Mouse (Mus musculus) gastrocnemius, adult 18-20 months (tissue): ENCODE results near the gene Ccr1. TPM values are rescaled to one million over a fixed set of nuclear protein-coding genes. Genes with fewer than 3 reads are reported as not detected.

Experiments used
- DNase-seq: peaks from one replicate; pipeline ENCODE4 v3.0.0; 2021; ENCODE audit warnings: low spot score
- total RNA-seq, 2 experiments: library from RNA; stranded (reverse); gene quantifications; 2 replicates each; pipeline ENCODE4 v1.2.3; 2021

The Ccr1 gene
- total RNA-seq, 2 experiments from 2014 or later, result 0.07 TPM; not detected in 1

DNA sequence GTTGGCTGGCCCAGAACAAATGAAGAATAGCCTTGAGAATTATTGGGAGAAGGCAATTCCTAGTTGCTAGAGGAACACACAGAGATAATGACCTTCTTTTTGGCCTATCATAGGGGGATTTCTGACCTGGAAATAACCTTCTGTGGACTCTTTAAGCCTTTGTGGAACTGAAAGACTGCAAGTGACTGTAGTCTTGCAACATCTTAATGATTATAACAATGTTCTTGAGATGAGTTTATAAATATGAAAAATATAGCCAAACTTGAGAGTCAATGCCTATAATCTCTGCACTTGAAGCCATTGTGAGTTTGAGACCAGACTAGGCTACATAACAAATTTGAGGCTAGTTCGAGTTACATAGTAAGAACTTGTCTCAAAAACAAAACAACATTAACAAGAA lies 11.6 kb downstream of the Ccr1 start:
- no peak for DNase-seq

DNA sequence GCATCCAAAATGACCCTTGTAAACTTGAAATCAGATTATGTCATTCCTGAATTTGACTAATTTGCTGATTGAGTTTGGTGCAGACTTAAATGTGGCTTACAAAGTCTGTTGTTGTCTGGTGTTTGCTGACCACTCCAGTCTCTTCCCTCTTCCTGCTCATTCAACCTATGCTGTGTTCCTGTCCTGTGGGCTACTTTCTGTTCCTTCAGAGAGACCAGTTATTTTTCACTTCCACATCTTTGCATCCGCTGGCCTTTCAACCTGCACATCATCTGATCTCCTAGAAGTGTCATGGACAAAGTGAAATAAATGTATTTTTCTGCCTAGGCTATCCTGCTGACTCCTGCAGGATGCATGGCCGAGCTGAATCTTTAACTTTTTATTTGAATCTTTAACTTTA lies 14.9 kb downstream of the Ccr1 start:
- no peak for DNase-seq

DNA sequence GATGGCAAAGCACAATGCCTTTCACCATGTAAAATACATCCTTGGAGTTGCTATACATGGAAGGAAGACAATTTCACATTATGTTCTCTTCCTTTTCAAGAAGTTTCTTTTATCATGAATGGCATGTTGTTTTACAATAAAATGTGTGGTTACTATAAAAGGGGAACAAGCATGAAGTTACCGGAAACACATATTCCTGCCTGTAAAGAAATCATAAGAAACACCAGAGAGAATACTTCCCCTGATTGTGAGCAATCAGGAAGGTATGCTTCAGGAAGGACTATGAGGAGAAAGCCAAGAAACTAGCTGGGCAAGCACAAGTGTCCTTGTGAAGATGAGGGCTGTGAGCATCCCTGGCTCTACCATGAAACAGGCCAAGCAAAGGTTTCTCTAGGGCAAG lies 17.3 kb downstream of the Ccr1 start:
- no peak for DNase-seq

DNA sequence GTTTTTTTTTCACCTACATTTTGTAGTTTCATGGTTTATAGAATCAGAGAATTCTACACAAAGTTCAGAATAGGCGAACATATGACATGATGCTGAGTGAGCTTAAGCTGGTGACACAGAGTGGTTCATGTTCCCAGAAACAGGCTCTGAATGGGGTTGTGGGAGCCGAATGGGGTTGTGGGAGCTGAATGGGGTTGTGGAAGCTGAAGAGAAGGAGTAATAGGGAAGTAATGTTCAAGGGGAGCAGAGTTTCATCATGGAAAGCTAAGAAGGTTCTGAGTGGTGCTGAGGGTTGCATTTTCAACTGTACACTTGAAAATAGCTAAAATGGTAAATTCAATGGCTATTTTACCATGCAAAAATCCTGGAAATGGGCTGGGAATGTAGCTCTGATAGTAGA lies 19.1 kb downstream of the Ccr1 start:
- DNase-seq, result no peak

DNA sequence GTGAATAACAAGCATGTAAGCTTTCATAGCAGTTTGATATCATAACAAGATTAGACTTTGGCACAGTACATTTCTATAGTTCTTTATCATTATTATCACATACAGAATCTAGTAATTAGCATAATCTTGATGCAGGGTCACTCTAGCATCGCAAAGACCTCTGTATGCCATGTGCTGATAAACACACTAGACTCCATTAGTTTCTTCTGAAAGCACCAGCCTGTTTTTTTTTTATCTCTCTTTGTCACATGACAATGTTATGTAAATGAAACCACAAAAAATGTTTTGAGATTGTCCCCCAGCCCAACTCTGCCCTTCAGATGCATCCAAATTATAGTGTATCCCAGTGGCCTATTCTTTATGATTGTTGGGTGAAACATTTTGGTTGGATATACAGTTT lies 20.7 kb downstream of the Ccr1 start:
- no peak for DNase-seq

DNA sequence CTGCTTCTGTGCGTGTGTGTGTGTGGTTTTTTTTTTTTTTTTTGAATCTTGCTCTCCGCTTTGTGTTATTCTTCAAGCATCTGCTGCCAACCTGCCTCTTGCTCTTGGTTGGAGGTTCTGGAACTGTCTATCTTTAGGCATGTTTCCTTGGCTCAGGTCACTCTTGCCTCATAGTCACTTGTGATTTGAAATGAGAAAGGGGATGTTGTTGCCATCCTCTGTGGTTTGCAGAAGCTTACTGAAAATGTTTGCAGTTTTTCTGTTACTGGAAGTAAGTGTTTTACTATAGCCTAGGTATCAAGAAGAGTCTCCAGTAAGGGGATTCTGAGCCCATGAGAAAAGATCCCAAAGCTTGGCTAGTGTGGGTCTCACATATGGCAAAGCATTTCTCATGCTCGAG lies 26.5 kb downstream of the Ccr1 start:
- DNase-seq, result no peak

DNA sequence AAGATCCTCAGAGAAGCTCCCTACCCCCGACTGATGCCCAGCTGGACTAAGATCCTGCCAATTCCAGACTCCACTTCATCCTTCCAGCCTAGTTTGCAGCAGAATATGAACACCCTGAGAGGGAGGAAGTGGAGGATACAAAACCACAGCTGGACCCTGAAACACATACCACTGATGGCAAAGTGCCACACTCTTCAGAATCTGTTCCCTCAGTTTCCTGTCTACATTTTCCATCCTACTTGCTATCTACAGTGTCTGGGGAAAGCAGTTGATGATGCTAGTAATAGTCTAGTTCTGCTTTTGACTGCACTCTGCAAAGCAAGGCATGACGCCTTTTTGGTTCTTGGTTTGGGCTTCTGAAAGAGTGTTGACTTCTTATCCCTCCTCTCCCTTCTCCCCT lies 27.2 kb downstream of the Ccr1 start:
- DNase-seq, result no peak

DNA sequence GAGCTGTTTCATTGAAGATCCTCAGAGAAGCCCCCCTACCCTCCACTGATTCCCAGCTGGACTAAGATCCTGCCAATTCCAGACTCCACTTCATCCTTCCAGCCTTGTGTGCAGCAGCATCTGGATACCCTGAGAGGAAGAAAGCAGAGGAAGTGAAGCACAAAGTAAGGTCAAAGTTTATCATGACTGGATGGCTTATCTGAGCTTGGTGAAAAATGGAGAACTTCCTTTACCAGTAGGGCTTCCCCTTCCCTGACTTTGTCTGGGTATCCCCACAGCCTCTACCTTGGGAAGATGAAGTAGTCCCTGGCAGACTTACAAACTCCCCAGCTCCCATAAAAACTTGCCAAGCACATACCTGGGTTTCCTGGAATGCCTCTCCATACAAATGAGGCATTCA lies 27.9 kb downstream of the Ccr1 start:
- DNase-seq, result no peak

DNA sequence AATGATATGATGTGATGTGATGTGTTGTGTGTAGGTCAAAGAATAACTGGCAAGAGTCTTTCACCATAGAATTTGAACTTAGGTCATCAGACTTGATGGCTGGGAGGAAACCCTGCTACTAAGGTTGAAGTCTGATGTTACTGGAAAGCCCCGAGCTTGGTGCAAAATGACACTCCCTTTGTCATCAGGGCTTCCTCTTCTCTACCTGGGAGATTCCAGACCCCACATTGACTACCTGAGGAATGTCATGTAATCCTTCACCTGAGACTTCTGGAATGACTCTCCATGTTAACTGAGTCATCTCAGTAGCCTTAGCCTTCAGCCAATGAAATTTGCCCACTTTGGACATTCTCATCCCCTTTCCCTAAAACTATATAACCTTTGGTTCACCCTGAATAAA lies 28.3 kb downstream of the Ccr1 start:
- DNase-seq, result no peak

DNA sequence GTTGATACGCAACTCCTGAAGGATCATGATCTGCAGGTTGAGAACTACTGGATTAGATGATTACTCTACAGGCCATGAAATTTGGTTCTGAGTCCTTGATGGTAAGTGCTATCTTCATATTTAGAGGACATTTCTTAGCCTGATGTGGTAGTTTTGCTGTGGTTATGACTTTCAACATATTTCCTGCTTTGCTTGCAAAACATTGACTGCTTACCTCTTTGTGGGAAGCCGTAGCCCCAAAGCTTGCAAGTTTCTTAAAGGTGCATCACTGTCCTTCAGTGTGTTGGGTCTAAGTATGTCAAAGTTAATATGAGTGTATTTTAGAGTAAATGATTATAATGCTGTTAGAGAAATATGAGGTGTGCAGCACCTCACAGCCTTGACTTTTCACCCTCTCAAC lies 30.5 kb downstream of the Ccr1 start:
- no peak for DNase-seq

DNA sequence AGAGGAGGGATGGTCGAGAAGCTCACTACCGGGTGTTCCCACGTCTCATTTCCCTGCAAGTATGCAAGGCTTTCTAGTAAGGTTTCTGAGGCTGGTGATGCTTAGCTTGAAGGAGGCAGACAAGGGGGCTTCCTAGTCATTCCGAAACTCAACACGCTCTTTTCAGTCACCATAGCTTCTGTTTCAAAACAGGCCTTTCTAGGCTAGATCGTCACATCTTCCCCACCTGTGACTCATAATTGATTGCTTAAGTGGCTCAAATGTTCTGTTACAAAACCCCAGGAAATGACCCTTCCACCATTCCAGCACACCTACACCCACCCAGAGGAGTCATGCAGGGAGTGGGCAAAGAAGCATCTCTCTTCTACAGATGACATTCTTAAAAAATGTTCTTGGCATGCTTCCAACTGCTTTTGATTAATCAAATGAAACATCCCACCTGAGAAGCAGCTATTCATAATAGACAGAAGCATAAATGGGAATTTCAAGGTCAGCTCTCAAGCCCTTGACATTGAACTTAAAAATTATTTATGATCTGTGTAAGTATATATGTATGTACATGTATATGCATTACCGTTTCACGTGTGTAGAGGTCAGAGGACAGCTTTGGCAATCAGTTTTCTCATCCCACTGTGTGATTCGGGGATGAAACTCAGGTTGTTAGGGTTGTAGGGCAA lies 31.8 kb downstream of the Ccr1 start:
- DNase-seq, result no peak

DNA sequence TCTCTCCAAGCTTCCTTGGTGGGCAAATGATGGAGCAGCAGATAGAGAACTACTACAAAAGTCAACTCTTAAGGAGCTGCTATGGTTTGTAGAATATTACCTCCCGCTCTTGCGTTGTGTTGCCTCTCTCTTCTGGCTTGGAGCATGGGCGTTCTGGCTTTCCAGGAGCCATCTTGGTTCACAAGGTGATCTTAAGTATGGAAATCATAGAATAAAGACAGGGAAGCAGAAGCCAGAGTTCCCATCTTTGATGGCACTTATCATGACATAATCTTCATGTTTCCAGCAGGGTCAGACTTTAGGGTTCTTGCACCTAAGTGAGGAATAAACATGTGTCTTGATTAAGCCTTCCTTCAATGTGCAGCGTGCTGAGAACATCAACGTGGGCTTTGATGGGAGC lies 32.7 kb downstream of the Ccr1 start:
- DNase-seq, result no peak

DNA sequence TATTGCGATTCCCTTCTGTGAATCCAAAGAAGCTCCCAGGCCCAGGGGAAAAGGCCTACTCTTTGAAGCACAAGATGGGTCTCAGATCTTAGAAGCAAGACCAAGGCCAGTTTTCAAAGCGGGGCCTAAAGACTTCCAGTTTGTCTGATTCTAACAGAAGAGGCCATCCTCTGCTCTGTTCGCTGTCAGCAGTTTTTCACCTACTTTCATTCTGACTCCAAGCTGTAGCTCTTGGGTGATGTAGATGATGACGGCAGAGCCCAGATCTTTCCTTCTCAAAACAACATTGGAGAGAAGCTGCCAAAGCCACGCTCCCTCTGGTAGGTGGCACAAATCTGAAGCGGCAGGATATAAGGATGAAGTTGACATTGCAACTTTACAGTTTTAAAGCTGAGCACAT lies 33.1 kb downstream of the Ccr1 start:
- DNase-seq, result no peak

DNA sequence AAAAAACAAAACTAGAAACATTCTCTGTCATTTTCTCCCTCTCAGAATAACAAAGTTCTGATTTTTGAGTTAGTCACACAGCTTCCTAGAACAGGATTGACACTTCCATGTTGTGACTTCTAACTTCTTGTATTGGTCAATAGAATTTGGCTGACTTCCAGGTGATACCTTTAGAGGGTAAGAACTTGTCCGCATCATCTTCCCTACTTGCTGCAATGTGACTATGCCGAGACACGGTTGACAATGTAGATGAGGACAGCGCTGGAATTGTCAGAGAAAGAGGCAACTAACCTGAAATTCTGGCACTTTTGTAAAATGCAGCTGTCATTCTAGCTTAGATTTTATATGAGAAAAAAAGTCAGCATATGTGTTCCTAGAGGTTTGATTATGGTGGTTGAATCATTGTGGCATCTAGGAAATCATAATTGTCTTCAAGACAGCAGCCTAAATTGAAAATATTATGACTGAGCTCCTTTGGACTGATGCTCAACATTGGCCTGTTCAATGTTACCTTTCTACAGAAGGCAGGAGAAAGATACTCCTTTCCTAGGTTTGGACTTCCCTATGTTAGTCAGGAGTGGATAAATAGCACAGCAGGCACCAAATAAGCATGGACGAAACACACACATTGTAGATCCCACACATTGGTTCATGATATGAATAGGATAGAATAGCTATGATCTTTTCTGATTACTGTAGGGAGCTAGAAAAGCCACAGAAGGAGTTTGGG lies 34.6 kb downstream of the Ccr1 start:
- DNase-seq, result no peak

DNA sequence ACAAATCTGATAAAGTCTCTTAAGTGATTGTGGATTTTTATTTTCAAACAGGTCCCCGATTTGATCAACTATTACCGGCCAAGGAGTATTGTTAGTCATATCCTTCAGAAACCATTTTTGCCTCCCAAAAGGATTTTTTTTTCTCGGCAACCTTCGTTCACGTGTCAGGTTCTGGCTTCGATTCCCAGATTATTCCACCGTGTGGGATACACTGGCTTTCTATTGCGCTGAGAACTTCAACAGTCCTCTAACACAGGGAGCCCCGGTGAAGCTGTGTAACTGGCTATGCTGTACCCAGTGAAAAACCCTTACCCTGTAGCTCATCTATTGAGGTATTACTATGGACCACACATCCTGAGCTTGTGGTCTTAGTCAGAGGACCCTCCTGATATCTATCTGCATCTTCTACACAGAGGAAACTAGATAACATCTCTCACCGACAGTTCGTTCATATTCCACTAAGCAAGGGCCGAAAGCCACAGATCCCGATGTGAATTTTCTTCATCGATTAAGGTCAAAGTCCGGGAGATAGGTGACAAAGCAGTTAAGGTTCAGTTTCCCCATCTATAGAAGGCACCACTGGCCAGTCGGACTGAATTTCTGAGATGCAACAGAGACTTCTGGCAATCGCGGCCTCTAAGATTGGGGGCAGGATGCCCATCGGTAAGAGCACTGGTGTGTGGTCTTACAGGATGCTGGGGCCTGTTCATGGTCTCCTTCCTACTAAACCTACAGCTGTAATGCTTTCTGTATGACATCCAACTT lies 35.4 kb downstream of the Ccr1 start:
- no peak for DNase-seq

DNA sequence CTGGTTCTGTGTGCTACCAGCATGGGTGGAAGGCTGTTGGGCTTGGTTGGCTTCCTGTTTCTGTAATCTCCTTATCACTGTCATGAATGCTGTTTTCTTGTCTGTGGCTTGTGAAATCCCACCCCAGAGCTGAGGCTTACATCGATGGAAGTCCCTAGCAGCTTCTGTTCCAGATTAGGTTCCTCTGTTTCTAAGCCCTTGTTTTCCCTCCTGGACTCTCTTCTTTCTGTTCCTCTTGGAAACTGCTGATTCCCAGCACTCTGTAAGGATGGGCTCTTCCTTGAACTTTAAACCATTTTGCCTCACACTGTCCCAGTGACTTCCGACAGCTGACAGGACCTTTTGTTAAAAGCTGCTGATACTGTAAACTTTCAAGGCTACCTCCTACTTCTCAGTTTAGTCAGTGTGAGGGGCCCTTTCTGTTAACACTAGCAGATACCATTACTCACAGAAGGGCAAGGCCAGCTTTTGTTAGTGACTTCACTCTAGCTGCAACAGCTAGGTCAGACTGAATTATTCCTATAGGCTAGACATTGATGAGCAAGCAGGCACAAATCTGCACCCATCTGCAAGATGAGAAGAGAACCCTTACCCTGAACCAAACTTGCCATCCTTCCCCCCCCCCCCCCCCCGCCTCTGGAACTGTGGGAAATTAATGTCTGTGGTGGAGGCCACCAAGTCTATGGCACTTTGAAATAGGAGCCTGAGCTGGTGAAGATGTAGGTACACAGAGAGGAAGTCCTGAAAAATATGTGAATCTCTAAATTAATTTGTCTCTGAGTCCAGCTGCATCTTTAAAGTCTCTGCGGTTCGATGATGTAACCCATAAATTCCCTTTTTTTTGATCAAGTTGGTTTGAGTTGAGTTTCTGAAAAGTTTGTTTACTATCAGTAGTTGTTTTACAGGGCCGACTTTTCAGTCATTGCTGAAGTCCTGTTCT lies 36.5 kb downstream of the Ccr1 start:
- no peak for DNase-seq

DNA sequence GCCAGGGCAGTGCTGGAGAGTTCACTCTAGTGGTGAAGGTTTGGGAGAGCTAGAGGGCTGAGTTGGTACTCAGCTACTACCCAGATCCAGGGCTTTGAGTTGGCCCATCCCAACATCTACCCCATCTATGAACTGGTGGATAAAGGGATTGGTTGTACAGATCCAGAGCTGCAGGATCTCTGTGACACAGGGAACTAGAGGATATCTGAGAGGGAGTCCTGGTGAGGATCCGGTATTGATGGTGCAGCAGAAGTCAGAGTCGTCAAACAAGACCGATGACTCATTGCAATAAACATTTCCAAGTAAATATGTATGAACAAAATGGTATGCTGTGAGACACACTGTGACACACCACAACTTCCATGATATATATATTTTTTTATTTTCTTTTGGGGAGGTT lies 37.6 kb downstream of the Ccr1 start:
- DNase-seq, result no peak

DNA sequence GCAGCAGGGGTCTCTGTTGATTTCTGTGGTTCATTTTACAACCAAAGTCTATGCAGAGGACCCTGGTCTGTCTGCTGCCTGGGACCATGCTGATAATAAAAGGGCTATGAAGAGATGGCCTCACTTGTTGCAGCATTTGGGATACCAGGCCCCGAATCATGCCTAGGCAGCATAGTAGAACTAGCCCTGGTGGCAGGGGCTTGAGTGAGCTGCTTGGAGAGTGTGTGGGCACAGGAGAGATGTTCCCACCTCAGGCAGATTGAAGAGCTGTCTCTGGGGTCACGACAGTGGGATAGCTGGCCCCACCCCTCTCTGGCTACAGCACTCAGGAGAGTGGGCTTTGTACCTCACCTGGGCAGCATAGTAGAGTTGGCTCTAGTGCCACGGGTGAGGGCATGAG lies 38.0 kb downstream of the Ccr1 start:
- no peak for DNase-seq

DNA sequence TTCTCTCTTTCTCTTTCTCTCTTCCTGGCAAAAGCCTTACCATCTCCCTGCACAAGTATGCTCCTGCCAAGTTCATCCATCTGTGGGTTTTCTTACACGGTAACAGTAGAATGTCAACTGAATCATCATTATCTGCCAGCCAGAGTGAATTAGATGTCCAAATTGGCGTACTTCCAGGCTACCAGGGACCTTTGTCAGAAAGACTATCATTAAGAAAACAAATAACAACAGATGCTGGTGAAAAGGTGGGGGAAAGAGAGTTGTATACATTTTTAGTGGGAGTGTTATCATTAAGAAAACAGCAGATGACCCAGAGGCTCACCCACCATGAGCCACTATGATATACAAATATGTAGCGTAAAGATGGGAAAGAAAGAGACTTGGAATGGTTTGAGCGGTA lies 38.6 kb downstream of the Ccr1 start:
- no peak for DNase-seq

DNA sequence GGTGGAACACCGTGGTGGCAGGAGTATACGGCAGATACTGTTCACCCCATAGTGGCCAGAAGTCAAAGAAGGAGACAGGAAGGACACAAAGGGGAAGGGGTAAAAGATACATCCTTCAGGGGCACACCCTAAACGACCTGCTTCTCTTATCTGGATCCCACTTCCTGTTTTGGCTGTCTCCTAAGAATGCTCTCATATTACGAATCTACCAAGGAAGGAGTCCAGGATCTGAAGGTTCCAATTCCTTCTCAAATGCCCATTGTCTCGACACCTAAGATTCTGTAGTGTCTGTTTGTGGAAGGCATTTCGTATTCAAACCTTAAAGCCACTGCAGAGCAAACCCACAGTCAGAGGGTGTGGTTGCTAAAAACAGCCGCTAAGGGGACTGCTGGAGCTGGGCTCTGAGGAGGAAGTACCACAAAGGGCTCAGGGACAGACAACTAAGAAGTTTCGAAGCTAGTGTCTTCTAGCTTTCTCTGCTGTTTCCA lies 39.7 kb downstream of the Ccr1 start:
- DNase-seq, result no peak

DNA sequence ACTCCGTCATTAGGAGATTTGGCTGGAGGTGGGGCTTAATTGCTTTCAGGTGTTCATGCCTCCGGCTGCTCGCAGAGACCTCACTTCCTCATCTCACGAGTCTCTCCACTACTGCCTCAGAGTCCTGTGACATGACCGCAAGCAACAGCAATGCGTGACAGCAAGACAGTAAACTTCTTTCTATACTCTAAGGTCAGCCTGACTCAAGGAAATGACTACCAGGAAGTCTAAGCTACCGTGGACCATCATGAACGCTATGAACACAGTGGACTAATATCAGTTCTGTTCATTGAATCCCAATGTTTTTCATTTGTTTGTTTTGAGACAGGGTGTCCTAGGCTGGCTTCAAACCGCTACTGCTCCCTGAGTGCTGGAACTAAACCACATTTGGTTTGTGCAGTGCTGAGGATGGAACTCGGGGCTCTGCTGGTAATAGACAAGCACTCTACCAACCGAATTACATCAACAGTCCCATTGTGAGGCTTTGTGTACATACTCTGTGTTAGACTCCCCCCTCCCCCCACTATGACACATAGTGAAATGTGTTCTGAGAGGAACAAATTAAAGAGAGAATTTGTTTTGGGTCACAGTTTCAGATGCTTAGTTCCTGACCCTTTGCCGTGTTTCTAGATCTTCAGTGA lies 40.3 kb downstream of the Ccr1 start:
- DNase-seq, result no peak
